Mouse (Mus musculus) hindbrain, embryonic 13.5 days (tissue): ENCODE measurements around the gene Tbc1d8. TPM values are rescaled to one million over a fixed set of nuclear protein-coding genes. Genes with fewer than 3 reads are reported as not detected.

ENCODE experiments used
- ATAC-seq: fragments of 200-750 bp; cut with Nextera tagmentation; 2 replicates; pipeline ENCODE4 v1.8.0; 2017; ENCODE audit warnings: moderate TSS enrichment; ENCODE audit not compliant: low FRiP score
- H3K27ac ChIP-seq: fragments of 300-500 bp; sonication (generic); 2 replicates; pipeline ENCODE4 v1.5.1; 2015; ENCODE audit warnings: inconsistent platforms, mild to moderate bottlenecking, moderate library complexity
- H3K27me3 ChIP-seq: fragments of 300-500 bp; sonication (generic); 2 replicates; pipeline ENCODE4 v1.6.1; 2015; ENCODE audit warnings: mild to moderate bottlenecking, inconsistent platforms
- H3K36me3 ChIP-seq: fragments of 300-500 bp; sonication (generic); 2 replicates; pipeline ENCODE4 v1.6.1; 2015; ENCODE audit warnings: mild to moderate bottlenecking, inconsistent platforms
- H3K4me1 ChIP-seq: fragments of 300-500 bp; sonication (generic); replicated peaks from 2 replicates; pipeline ENCODE4 v1.6.1; 2015; ENCODE audit warnings: inconsistent platforms
- H3K4me2 ChIP-seq: fragments of 300-500 bp; sonication (generic); 2 replicates; pipeline ENCODE4 v1.6.1; 2015; ENCODE audit warnings: inconsistent platforms, mild to moderate bottlenecking, moderate library complexity
- H3K4me3 ChIP-seq: fragments of 300-500 bp; sonication (generic); 2 replicates; pipeline ENCODE4 v1.5.1; 2015; ENCODE audit warnings: mild to moderate bottlenecking, inconsistent platforms
- H3K9ac ChIP-seq: fragments of 300-500 bp; sonication (generic); 2 replicates; pipeline ENCODE4 v1.6.1; 2015; ENCODE audit warnings: mild to moderate bottlenecking, inconsistent platforms
- H3K9me3 ChIP-seq: fragments of 300-500 bp; sonication (generic); 2 replicates; pipeline ENCODE4 v1.6.1; 2016; ENCODE audit warnings: inconsistent platforms
- whole genome bisulfite sequencing: fragments of 180-500 bp; shearing (Covaris S2); methylation state at CpG from one replicate; pipeline ENCODE4 v1.1.7; 2015; 5-methylcytosine and 5-hydroxymethylcytosine counted together
- polyA plus RNA-seq: library from polyadenylated mRNA; unstranded; fragments of >200 nt; fragmentation: Nextera tagmentation; extraction: Ambion mirVana; gene quantifications from 2 replicates; pipeline ENCODE4 v1.2.1, GENCODE M21; 2015

Gene Tbc1d8
- polyA plus RNA-seq, 1 experiment from 2014 or later: 8.5 TPM

GRCm38 (mm10) chr1:39474516-39474915 lies 4.0 kb downstream of the Tbc1d8 start:
- no peak overlapping the region for H3K9ac ChIP-seq
- no peak for ATAC-seq

DNA sequence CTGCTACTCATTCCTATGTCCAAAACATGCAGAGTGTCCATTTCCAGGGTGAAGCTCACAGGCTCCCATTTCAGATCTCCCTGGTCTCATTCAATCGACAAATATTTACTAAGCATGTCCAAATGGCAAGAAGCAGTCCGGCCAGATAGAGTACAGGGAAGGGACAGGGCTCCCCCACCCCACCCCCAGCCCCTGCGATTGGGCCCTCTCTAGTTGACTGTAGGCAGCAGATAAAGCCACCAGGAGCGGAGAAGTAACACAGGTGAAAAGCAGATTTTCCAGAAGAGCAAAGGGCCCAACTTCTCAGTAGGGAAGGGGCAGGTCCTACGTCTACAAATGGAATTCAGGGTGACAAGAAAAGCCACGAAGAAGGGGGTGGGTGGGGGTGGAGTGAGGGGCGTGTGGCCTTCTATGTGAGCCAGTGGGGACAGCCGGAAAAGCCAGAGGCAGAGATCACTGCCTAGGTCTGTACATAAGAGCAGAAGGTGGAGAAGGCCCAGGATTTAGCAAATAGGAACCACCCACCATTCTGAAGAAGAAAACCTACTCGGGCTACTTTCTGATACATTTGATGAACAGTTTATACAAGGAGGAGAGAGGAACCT lies 7.2 kb downstream of the Tbc1d8 start:
- no peaks in the 10 kb centered on the region for H3K9me3 ChIP-seq
- H3K4me2 ChIP-seq: no peak overlapping the region
- ATAC-seq: no peak
- H3K4me3 ChIP-seq: no peak overlapping the region
- no peaks in the 10 kb centered on the region; the same call in 1 of the 2 replicates for H3K36me3 ChIP-seq
- no peak overlapping the region for H3K27ac ChIP-seq
- 82% methylated on average over 9 of the region's 9 CpGs for WGBS
- no peaks in the 10 kb centered on the region for H3K27me3 ChIP-seq
- H3K4me1 ChIP-seq: no peaks in the 10 kb centered on the region
- no peak overlapping the region for H3K9ac ChIP-seq

More at GRCm38 (mm10) chr1:39474516-39474915, 4.0 kb downstream of the Tbc1d8 start:
- 86% methylated on average over 9 of the region's 9 CpGs for WGBS
- Histone ChIP-seq H3K27ac (no peak overlapping the region), H3K4me3 (no peak overlapping the region), H3K36me3 (no peaks in the 10 kb centered on the region; the same call in 1 of the 2 replicates), H3K4me2 (no peak overlapping the region), H3K4me1 (peaks cover 15% of the 10 kb centered on the region), H3K9me3 (no peaks in the 10 kb centered on the region), H3K27me3 (peaks cover 5% of the 10 kb centered on the region; the same call in 1 of the 2 replicates)

DNA sequence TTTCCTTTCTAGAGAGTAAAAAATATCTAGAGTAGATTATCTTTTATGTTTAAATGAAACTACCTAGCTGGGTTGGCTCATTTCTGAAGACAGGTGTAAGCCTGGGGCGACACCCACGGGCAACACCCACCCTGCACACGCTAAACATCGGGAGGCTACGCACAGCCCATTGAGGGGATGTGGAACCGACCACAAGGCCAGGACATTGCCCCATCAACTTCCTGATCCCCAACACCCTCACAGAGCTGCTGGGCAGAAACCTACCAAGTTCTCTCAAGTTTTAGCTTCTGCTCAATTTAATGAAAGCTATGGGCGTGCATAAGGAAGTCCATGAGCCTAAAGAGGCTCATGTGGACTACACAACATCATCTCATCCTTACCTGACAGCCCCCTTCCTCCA lies 9.6 kb downstream of the Tbc1d8 start:
- WGBS: 93% methylated on average over 7 of the region's 7 CpGs
- Histone ChIP-seq H3K9ac (no peak overlapping the region), H3K36me3 (no peaks in the 10 kb centered on the region; the same call in 1 of the 2 replicates), H3K27me3 (no peaks in the 10 kb centered on the region), H3K9me3 (no peaks in the 10 kb centered on the region), H3K4me1 (no peaks in the 10 kb centered on the region), H3K4me2 (no peak overlapping the region), H3K27ac (no peak overlapping the region), H3K4me3 (no peak overlapping the region)
- no peak for ATAC-seq

DNA sequence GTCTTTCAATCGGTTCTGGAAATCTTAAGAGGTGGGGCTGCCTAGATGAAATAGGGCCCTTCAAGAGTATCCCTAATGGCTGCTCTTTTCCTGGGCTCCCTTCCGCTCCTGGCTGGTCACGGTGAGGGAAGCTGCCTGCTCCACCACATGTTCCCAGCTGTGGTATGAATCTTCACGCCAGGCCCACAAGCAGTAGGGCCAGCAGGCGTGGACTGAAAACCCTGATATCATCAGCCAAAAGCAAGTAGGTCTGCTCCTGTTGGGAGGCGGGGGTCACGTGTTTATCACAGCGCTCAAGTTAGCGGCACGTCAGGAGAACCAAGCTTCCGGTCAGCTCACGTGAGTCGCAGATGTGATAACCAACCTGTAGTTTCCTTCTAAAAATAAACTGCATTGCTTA lies 12.0 kb downstream of the Tbc1d8 start:
- Histone ChIP-seq H3K9ac (no peak overlapping the region), H3K4me2 (no peak overlapping the region), H3K27ac (no peak overlapping the region), H3K4me1 (no peaks in the 10 kb centered on the region), H3K4me3 (no peak overlapping the region), H3K9me3 (no peaks in the 10 kb centered on the region), H3K27me3 (no peaks in the 10 kb centered on the region), H3K36me3 (no peaks in the 10 kb centered on the region; the same call in 1 of the 2 replicates)
- ATAC-seq: no peak
- 96% methylated on average over 13 of the region's 13 CpGs for WGBS

- no peak for ATAC-seq
- Histone ChIP-seq H3K9ac (no peak overlapping the region), H3K27me3 (no peaks in the 10 kb centered on the region), H3K4me1 (no peaks in the 10 kb centered on the region), H3K4me2 (no peak overlapping the region), H3K4me3 (no peak overlapping the region), H3K27ac (no peak overlapping the region), H3K36me3 (no peaks in the 10 kb centered on the region), H3K9me3 (no peaks in the 10 kb centered on the region)
- WGBS: 96% methylated on average over 3 of the region's 3 CpGs
Measured at GRCm38 (mm10) chr1:39464760-39465159, 13.8 kb downstream of the Tbc1d8 start.

DNA sequence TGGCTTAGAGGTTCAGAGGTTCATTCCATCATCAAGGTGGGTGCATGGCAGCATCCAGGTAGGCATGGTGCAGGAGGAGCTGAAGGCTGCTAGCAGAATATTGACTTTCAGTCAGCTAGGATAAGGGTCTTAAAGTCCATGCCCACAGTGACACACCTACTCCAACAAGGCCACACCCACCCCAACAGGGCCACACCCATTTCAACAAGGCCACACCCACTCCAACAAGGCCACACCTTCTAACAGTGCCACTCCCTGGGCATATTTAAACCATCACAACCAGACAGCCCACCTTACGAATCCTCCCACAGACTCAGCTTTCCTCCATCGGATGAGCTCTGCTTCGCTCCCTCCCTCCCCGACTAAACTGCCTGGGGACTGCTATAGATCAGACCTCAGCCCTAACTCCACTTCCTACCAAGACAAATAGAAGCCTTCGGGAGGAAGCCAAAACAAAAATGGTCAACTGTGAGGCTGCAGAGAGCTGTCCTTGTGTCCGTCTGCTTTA lies 15.6 kb downstream of the Tbc1d8 start:
- Histone ChIP-seq H3K4me1 (no peaks in the 10 kb centered on the region), H3K27me3 (no peaks in the 10 kb centered on the region), H3K4me3 (no peak overlapping the region), H3K9ac (no peak overlapping the region), H3K9me3 (no peaks in the 10 kb centered on the region), H3K27ac (no peak overlapping the region), H3K36me3 (no peaks in the 10 kb centered on the region), H3K4me2 (no peak overlapping the region)
- ATAC-seq: no peak
- WGBS: 90% methylated on average over 6 of the region's 6 CpGs

GRCm38 (mm10) chr1:39462036-39462435 lies 16.5 kb downstream of the Tbc1d8 start:
- no peaks in the 10 kb centered on the region for H3K27me3 ChIP-seq
- no peak for ATAC-seq
- no peaks in the 10 kb centered on the region for H3K9me3 ChIP-seq
- H3K36me3 ChIP-seq: no peaks in the 10 kb centered on the region
- H3K27ac ChIP-seq: no peak overlapping the region
- no peak overlapping the region for H3K4me2 ChIP-seq
- no peaks in the 10 kb centered on the region for H3K4me1 ChIP-seq
- H3K4me3 ChIP-seq: no peak overlapping the region
- H3K9ac ChIP-seq: no peak overlapping the region
- 84% methylated on average over 13 of the region's 13 CpGs for WGBS

DNA sequence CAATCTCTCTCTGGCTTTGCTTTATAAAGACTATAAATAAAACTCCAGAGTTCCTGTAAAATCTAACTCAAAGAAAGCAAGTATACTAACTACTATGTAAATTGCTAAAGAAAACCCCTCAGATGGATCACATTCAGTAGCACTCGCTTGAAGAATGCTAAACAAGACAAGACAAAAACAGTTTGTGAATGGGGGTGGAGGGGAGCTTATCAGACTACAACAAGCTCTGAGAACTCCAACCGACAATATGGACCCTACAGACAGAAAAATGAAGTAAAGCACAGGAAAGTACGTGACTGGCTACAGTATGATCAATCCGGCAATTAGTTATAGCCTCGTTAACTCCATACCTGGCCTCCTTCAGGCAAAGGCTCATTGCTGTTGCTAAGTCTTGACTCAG lies 18.1 kb downstream of the Tbc1d8 start:
- no peak for ATAC-seq
- WGBS: 81% methylated on average over 5 of the region's 5 CpGs
- H3K9ac ChIP-seq: no peak overlapping the region
- H3K36me3 ChIP-seq: no peaks in the 10 kb centered on the region
- no peaks in the 10 kb centered on the region for H3K9me3 ChIP-seq
- H3K4me3 ChIP-seq: no peak overlapping the region
- no peaks in the 10 kb centered on the region; the same call in 1 of the 2 replicates for H3K4me1 ChIP-seq
- H3K27me3 ChIP-seq: no peaks in the 10 kb centered on the region
- no peak overlapping the region for H3K4me2 ChIP-seq
- H3K27ac ChIP-seq: no peak overlapping the region

- no peak overlapping the region for H3K27ac ChIP-seq
- H3K4me1 ChIP-seq: peaks cover 9% of the 10 kb centered on the region; the same call in 1 of the 2 replicates
- H3K4me2 ChIP-seq: no peak overlapping the region
- no peaks in the 10 kb centered on the region for H3K36me3 ChIP-seq
- 91% methylated on average over 13 of the region's 13 CpGs for WGBS
- H3K9ac ChIP-seq: no peak overlapping the region
- H3K4me3 ChIP-seq: no peak overlapping the region
- no peaks in the 10 kb centered on the region for H3K9me3 ChIP-seq
- no peaks in the 10 kb centered on the region for H3K27me3 ChIP-seq
- ATAC-seq: no peak
Measured at GRCm38 (mm10) chr1:39457887-39458874, 20.4 kb downstream of the Tbc1d8 start.

- 83% methylated on average over 5 of the region's 5 CpGs for WGBS
- H3K4me3 ChIP-seq: no peak overlapping the region
- peaks cover 9% of the 10 kb centered on the region; the same call in 1 of the 2 replicates for H3K4me1 ChIP-seq
- H3K4me2 ChIP-seq: no peak overlapping the region
- 0 out of 2 replicates have a peak, but pooled peaks have one; percentile 28 for ATAC-seq
- H3K27me3 ChIP-seq: no peaks in the 10 kb centered on the region
- H3K36me3 ChIP-seq: no peaks in the 10 kb centered on the region
- H3K9ac ChIP-seq: no peak overlapping the region
- no peaks in the 10 kb centered on the region for H3K9me3 ChIP-seq
- no peak overlapping the region for H3K27ac ChIP-seq
Measured at GRCm38 (mm10) chr1:39456421-39456853, 22.1 kb downstream of the Tbc1d8 start.

DNA sequence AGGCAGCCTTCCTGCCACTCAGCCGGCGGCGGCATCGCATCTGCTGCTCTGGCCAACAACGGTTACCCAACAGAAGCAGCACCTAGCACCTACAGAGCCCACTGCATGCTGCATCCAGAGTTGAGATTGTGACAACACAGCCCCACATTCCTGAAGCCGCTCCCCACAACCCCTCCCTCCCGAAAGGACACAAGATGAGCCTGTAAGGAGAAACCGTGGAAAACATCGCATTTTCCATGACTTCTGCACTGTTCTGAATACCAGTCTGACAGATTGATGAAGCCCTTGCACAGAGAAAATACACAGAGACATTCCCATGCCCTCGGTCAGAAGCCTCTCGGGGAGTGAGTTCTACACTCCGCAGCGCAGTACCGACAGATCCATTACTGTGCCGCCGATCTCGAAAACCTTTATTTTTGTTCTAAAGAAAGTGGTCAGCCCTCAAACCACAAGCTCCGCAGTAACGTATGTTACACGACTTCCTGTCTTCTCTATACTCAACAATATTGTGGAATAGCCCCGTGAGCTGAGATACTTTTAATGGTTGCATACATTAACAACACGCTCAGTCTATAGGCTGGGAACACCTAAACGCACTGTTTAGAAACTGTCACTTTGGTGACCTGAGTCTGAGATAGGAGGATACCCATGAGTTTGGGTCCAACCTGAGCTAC lies 23.1 kb downstream of the Tbc1d8 start:
- WGBS: 85% methylated on average over 23 of the region's 23 CpGs
- no peak for ATAC-seq
- no peak overlapping the region for H3K9ac ChIP-seq
- no peaks in the 10 kb centered on the region for H3K36me3 ChIP-seq
- peaks cover 13% of the 10 kb centered on the region for H3K4me1 ChIP-seq
- no peak overlapping the region for H3K4me3 ChIP-seq
- no peaks in the 10 kb centered on the region for H3K27me3 ChIP-seq
- no peaks in the 10 kb centered on the region for H3K9me3 ChIP-seq
- no peak overlapping the region for H3K4me2 ChIP-seq
- H3K27ac ChIP-seq: no peak overlapping the region

- no peak overlapping the region for H3K4me2 ChIP-seq
- no peak overlapping the region for H3K27ac ChIP-seq
- no peak for ATAC-seq
- H3K9me3 ChIP-seq: no peaks in the 10 kb centered on the region
- no peak overlapping the region for H3K4me3 ChIP-seq
- WGBS: 79% methylated on average over 4 of the region's 4 CpGs
- H3K9ac ChIP-seq: no peak overlapping the region
- no peaks in the 10 kb centered on the region for H3K27me3 ChIP-seq
- peaks cover 15% of the 10 kb centered on the region for H3K4me1 ChIP-seq
- no peaks in the 10 kb centered on the region for H3K36me3 ChIP-seq
Measured at GRCm38 (mm10) chr1:39454783-39455175, 23.8 kb downstream of the Tbc1d8 start.
